Mouse (Mus musculus) embryo, embryonic 9.5 days (tissue): Measurements from ENCODE around the gene Cdca7l.
"Not testable (repeated sequence)": the region's sequence is repeated elsewhere in the genome, so short reads cannot be mapped to it uniquely, and the experiment has no call there.

ENCODE experiments used
- DNase-seq: peaks from one replicate; pipeline ENCODE4 v3.0.0-alpha.2; 2017; ENCODE audit errors: extremely low spot score

Gene Cdca7l

GRCm38 (mm10) chr12:117803989-117804388, at the start of gene Cdca7l:
Cdca7l (plus strand) TSS chr12:117804289.
- not testable (repeated sequence) for DNase-seq

- DNase-seq, result no peak
These were observed 48.1 kb upstream of the Cdca7l start for GRCm38 (mm10) chr12:117756010-117756409.

- DNase-seq, result no peak
These were observed 43.7 kb upstream of the Cdca7l start for GRCm38 (mm10) chr12:117760373-117760772.

GRCm38 (mm10) chr12:117760846-117761245, 43.2 kb upstream of the Cdca7l start:
- no peak for DNase-seq

GRCm38 (mm10) chr12:117761698-117762097, 42.4 kb upstream of the Cdca7l start:
- no peak for DNase-seq

- no peak for DNase-seq
These were observed 40.8 kb upstream of the Cdca7l start for GRCm38 (mm10) chr12:117763247-117763646.

GRCm38 (mm10) chr12:117764839-117765238, 39.2 kb upstream of the Cdca7l start:
- DNase-seq, result peak; percentile 85

- DNase-seq, result peak; percentile 82
These were observed 35.0 kb upstream of the Cdca7l start for GRCm38 (mm10) chr12:117769113-117769512.

GRCm38 (mm10) chr12:117770211-117770610, 33.9 kb upstream of the Cdca7l start:
- no peak for DNase-seq

GRCm38 (mm10) chr12:117771156-117771555, 32.9 kb upstream of the Cdca7l start:
- no peak for DNase-seq

- DNase-seq, result peak; percentile 71
These were observed 31.5 kb upstream of the Cdca7l start for GRCm38 (mm10) chr12:117772638-117773037.

GRCm38 (mm10) chr12:117776841-117777240, 27.2 kb upstream of the Cdca7l start:
- DNase-seq, result no peak

GRCm38 (mm10) chr12:117781360-117781759, 22.7 kb upstream of the Cdca7l start:
- no peak for DNase-seq

- DNase-seq, result no peak
These were observed 20.7 kb upstream of the Cdca7l start for GRCm38 (mm10) chr12:117783426-117783825.

GRCm38 (mm10) chr12:117786621-117787020, 17.5 kb upstream of the Cdca7l start:
- DNase-seq, result no peak

GRCm38 (mm10) chr12:117788513-117789011, 15.5 kb upstream of the Cdca7l start:
- peak; percentile 58 for DNase-seq

- peak; percentile 45 for DNase-seq
These were observed 15.1 kb upstream of the Cdca7l start for GRCm38 (mm10) chr12:117789017-117789416.

GRCm38 (mm10) chr12:117795303-117795702, 8.8 kb upstream of the Cdca7l start:
- no peak for DNase-seq

GRCm38 (mm10) chr12:117805576-117805975, 1.5 kb downstream of the Cdca7l start:
- DNase-seq, result no peak

GRCm38 (mm10) chr12:117806007-117806451, 1.9 kb downstream of the Cdca7l start:
- no peak for DNase-seq

- no peak for DNase-seq
These were observed 2.4 kb downstream of the Cdca7l start for GRCm38 (mm10) chr12:117806470-117806869.

- DNase-seq, result no peak
These were observed 3.5 kb downstream of the Cdca7l start for GRCm38 (mm10) chr12:117807637-117808036.

GRCm38 (mm10) chr12:117808355-117809326, 4.6 kb downstream of the Cdca7l start:
- peak; percentile 46 for DNase-seq
